ENCODE assay signal across 8 mouse cellular contexts in the genomic region with DNA sequence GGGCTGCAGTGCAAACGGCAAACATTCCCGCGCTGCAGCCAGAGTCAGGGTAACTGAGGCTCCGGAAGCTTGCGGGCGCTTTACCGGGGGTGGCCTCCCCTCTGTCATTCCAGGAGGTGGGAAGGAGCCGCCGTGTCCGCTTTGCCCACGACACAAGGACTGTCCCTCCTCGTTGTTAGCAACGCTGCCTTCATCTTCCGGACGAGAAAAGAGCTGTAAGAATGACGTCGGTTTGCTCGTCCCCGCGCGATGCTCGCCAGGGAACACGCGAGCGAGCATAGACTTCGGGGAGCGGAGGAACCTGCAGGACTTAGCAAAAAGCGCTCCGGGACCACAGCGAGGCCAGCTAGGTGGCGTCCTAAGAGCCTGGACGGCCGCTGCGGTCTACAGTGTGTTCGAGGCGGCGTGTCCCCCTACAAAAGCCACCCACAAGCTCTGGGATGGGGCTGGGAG. TPM values are rescaled to one million over a fixed set of nuclear protein-coding genes. Genes with fewer than 3 reads are reported as not detected.
DNase-seq lines count a peak whose midpoint lies in the region; ATAC-seq and TF ChIP-seq lines count a peak whose summit lies in the region.

No protein-coding gene starts in this region.

- H3K27ac ChIP-seq in embryonic facial prominence, embryonic 11.5 days (replicated peaks; ENCODE audit: low read depth, low read length) = no peak overlapping the region
- H3K27ac ChIP-seq in limb, embryonic 15.5 days = peak overlapping the region; percentile 85
- H3K27ac ChIP-seq in midbrain, embryonic 16.5 days (ENCODE audit: low read length) = peak overlapping the region; percentile 93
- H3K27ac ChIP-seq in spleen, adult 2 months (ENCODE audit: insufficient read depth, low read length) = 0 out of 2 replicates have a peak overlapping the region, but pooled peaks have one; percentile 15

- no peaks in the 10 kb centered on the region for H3K9me3 ChIP-seq in embryonic facial prominence, embryonic 11.5 days (replicated peaks; ENCODE audit: control insufficient read depth, low read length)
- H3K9me3 ChIP-seq in limb, embryonic 15.5 days = no peaks in the 10 kb centered on the region
- no peaks in the 10 kb centered on the region for H3K9me3 ChIP-seq in midbrain, embryonic 16.5 days (replicated peaks; ENCODE audit: control insufficient read depth, low read length, poor library complexity, severe bottlenecking)

- no peak for TF ChIP-seq POLR2A in spleen, adult 2 months (IDR thresholded peaks at IDR 0.05; ENCODE audit: low read depth, low read length)

- H3K4me2 ChIP-seq in embryonic facial prominence, embryonic 11.5 days (ENCODE audit: low read depth, low read length) = peak overlapping the region; percentile 88
- H3K4me2 ChIP-seq in limb, embryonic 15.5 days = peak overlapping the region; percentile 82
- peak overlapping the region; percentile 58 for H3K4me2 ChIP-seq in midbrain, embryonic 16.5 days (ENCODE audit: low read length)

- TF ChIP-seq CTCF in spleen, adult 2 months (IDR thresholded peaks at IDR 0.05; ENCODE audit: extremely low read depth, insufficient read depth, insufficient read length, insufficient replicate concordance) = no peak

- no peaks in the 10 kb centered on the region for H3K4me1 ChIP-seq in embryonic facial prominence, embryonic 11.5 days (ENCODE audit: control insufficient read depth, insufficient read depth, low read length)
- H3K4me1 ChIP-seq in limb, embryonic 15.5 days = peaks cover 8% of the 10 kb centered on the region; the same call in 1 of the 2 replicates
- H3K4me1 ChIP-seq in midbrain, embryonic 16.5 days (ENCODE audit: control insufficient read depth, insufficient read depth, low read length) = 0 out of 2 replicates have a peak, but pooled peaks cover 6% of the 10 kb centered on the region
- peaks cover 2% of the 10 kb centered on the region; the same call in 1 of the 2 replicates for H3K4me1 ChIP-seq in spleen, adult 2 months (ENCODE audit: control insufficient read depth, insufficient read depth, insufficient read length)

- H3K9ac ChIP-seq in embryonic facial prominence, embryonic 11.5 days (replicated peaks; ENCODE audit: low read length) = peak overlapping the region; percentile 77
- H3K9ac ChIP-seq in limb, embryonic 15.5 days = peak overlapping the region; percentile 73
- peak overlapping the region; percentile 85 for H3K9ac ChIP-seq in midbrain, embryonic 16.5 days (ENCODE audit: low read depth, low read length)

- H3K36me3 ChIP-seq in embryonic facial prominence, embryonic 11.5 days (replicated peaks; ENCODE audit: control insufficient read depth, insufficient read depth, low read depth, low read length) = no peaks in the 10 kb centered on the region
- H3K36me3 ChIP-seq in limb, embryonic 15.5 days = peaks cover 12% of the 10 kb centered on the region
- H3K36me3 ChIP-seq in midbrain, embryonic 16.5 days (ENCODE audit: control insufficient read depth, insufficient read depth, low read length) = no peaks in the 10 kb centered on the region
- H3K36me3 ChIP-seq in spleen, adult 2 months (ENCODE audit: control insufficient read depth, insufficient read depth, low read length) = no peaks in the 10 kb centered on the region

- WGBS in embryonic facial prominence, embryonic 11.5 days = under 1% methylated on average over 37 of the region's 37 CpGs
- WGBS in limb, embryonic 15.5 days = under 1% methylated on average over 37 of the region's 37 CpGs
- WGBS in midbrain, embryonic 16.5 days = 0% methylated on average over 37 of the region's 37 CpGs
- WGBS in spleen, adult 2 months = under 1% methylated on average over 37 of the region's 37 CpGs

- H3K4me3 ChIP-seq in embryonic facial prominence, embryonic 11.5 days (ENCODE audit: low read depth, low read length) = peak overlapping the region; percentile 76
- H3K4me3 ChIP-seq in limb, embryonic 15.5 days = peak overlapping the region; percentile 69
- H3K4me3 ChIP-seq in midbrain, embryonic 16.5 days (ENCODE audit: low read depth, low read length) = peak overlapping the region; percentile 65
- H3K4me3 ChIP-seq in spleen, adult 2 months (ENCODE audit: extremely low read depth, insufficient read depth, insufficient read length) = peak overlapping the region; percentile 63

- no peaks in the 10 kb centered on the region for H3K27me3 ChIP-seq in embryonic facial prominence, embryonic 11.5 days (ENCODE audit: control insufficient read depth, insufficient read depth, low read length)
- no peaks in the 10 kb centered on the region for H3K27me3 ChIP-seq in limb, embryonic 15.5 days
- no peaks in the 10 kb centered on the region for H3K27me3 ChIP-seq in midbrain, embryonic 16.5 days (ENCODE audit: control insufficient read depth, insufficient read depth, low read depth, low read length)
- no peaks in the 10 kb centered on the region for H3K27me3 ChIP-seq in spleen, adult 2 months (ENCODE audit: control insufficient read depth, insufficient read depth, low read length)

- peak; percentile 58 for ATAC-seq in embryonic facial prominence, embryonic 11.5 days (replicated peaks; ENCODE audit: insufficient number of reproducible peaks, low FRiP score, low TSS enrichment, low read depth)
- ATAC-seq in limb, embryonic 15.5 days (ENCODE audit: insufficient number of reproducible peaks, low FRiP score, low TSS enrichment, low read depth) = 0 out of 2 replicates have a peak, but pooled peaks have one; percentile 10
- ATAC-seq in midbrain, embryonic 16.5 days = peak; percentile 84

- DNase-seq in 416B (ENCODE audit: low read depth) = peak; percentile 86
- DNase-seq in adrenal gland, postnatal 25 days = peak; percentile 60
- DNase-seq in embryonic facial prominence, embryonic 11.5 days (ENCODE audit: low spot score) = peak; percentile 82
- peak; percentile 40 to 44 for DNase-seq in heart, adult 9 months (ENCODE audit: low spot score in 2 of 2)
- peak; percentile 48 for DNase-seq in kidney, adult 9 months
- peak; percentile 46 for DNase-seq in spleen, adult 2 months (ENCODE audit: low read depth in 1 of 2, low spot score in 2 of 2)

RNA-seq across cellular contexts. Expression of gene Prim2, which starts 0.6 kb away (rescaled TPM):
- total RNA-seq in adrenal gland, postnatal 25 days (2021) = 7.4 and 8.0 TPM in 2 replicates
- 54.6 and 56.3 TPM in 2 replicates for polyA plus RNA-seq in embryonic facial prominence, embryonic 11.5 days (2014; fragmentation: Nextera tagmentation; extraction: Ambion mirVana)
- polyA plus RNA-seq in limb, embryonic 15.5 days (2015; fragmentation: Nextera tagmentation; extraction: Ambion mirVana) = 32.4 and 33.9 TPM in 2 replicates
- 21.4 and 22.9 TPM in 2 replicates for polyA plus RNA-seq in midbrain, embryonic 16.5 days (2015; fragmentation: Nextera tagmentation; extraction: Ambion mirVana)
- polyA plus RNA-seq in spleen, adult 2 months (2012; rRNA removed) = 2.9 and 4.4 TPM in 2 replicates

RNA-seq across cellular contexts. Expression of gene Rab23, which starts 49.5 kb away (rescaled TPM):
- total RNA-seq in adrenal gland, postnatal 25 days (2021) = 11.0 and 17.6 TPM in 2 replicates
- 28.8 and 33.0 TPM in 2 replicates for polyA plus RNA-seq in embryonic facial prominence, embryonic 11.5 days (2014; fragmentation: Nextera tagmentation; extraction: Ambion mirVana)
- 34.8 and 36.2 TPM in 2 replicates for polyA plus RNA-seq in limb, embryonic 15.5 days (2015; fragmentation: Nextera tagmentation; extraction: Ambion mirVana)
- 33.3 and 35.9 TPM in 2 replicates for polyA plus RNA-seq in midbrain, embryonic 16.5 days (2015; fragmentation: Nextera tagmentation; extraction: Ambion mirVana)
- 2.1 and 2.4 TPM in 2 replicates for polyA plus RNA-seq in spleen, adult 2 months (2012; rRNA removed)

Comparison
In these comparisons a context has a peak if more than half of its experiments do, and no peak if none do; other contexts are left out.
1. ATAC-seq: peak in every context shown above with its lines; median percentile 84 in midbrain, embryonic 16.5 days; 58 in embryonic facial prominence, embryonic 11.5 days; 10 in limb, embryonic 15.5 days.